Mouse (Mus musculus) embryo, embryonic 10.5 days (tissue): ENCODE results near the gene Gpat3.

Experiments
- DNase-seq: peaks from one replicate; pipeline ENCODE4 v3.0.0-alpha.2; 2015; ENCODE audit warnings: low spot score

Gpat3 gene

DNA sequence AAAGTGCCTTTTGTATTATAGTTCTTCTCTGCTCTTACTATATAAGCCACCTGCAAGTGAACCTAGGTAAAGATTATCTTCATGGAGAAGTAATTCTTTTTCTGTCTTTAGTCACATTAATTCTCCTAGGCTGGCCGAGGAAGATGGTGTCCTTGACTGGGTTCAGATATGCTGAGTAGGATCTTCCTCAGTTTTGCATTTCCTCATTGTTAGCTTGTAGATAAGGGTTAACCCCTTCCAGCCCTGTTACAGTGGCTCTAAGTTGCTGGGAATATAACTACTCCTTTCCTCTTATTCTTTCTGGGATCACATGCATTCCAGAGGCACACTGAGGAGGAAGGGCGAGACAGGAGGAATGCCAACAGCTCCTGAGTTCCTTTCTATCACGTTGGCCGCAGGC is 15.6 kb downstream of the Gpat3 start:
- no peak for DNase-seq

DNA sequence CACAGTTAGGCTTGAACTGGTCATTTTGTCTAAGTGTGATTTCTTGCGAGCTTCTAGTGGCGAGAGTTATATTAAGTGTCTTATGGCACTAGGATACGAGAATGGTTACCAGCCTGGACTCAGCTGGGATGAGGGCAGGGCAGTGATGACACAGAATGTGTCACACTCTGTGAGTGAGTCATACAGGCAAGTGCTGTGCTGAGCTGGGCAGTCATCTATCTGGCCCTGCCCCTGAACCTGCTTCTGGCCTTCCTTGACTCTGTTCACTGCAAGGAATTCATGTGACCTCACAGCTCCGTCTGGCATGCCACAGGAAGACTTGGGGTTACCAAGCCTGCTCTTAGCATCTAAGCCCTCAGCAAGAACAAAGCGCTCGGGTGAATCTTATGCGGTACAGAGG is 16.3 kb downstream of the Gpat3 start:
- no peak for DNase-seq

DNA sequence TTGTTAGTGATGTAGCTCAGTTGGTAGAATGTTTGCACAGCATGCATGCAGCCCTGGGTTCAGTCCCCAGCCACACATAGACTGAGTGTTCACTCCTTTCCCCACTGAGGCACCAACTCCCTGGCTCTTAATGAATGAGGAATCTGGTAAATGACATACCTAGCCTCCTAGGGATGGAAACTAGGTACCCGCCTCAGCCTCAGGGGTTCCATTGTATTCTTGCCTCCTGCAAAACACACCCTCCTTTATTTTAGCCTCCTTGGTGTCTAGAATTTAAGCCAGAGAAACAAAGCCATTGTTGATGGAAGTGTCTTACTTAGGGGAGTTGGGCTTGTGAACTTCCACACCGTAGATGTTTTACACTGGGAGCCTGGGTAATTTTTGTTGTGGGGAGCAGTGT is 17.6 kb downstream of the Gpat3 start:
- no peak for DNase-seq

DNA sequence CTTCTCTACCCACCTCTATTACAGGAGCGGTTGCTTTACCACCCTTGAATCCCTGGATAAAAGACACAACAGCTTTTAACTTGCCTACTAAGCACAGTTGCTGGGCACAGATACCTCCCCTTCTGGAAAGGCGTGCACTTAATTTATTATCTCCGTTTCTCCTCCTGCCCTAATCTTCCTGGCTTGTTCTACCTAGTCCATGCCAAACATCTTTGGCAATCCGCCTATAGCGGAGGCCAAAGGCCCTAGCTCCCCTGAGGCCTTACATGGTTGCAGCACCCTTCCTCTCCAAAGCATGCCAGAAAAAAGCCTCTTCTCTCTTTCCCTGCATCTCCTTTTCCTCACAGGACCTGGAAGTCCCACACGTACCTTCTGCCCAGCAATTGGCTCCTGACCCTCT is 18.9 kb downstream of the Gpat3 start:
- no peak for DNase-seq

DNA sequence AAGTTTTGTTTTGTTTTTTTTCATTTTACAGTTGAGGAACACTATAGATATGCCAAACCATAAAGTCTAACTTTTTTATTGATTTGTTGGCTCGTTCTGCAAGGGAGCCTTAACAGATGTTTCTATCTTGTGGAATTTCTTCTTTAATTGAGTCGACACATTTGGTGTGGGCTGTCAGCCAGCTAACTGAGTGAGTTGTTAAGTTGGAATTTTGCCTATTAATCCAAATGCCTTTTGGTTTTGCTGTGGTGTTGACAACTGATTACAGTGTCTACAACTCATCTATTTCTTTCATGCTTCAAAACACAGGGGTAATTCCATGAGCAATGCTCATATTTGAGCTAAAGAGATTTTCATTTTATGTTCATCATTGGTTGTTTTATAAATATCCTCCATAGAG is 20.7 kb downstream of the Gpat3 start:
- no peak for DNase-seq

DNA sequence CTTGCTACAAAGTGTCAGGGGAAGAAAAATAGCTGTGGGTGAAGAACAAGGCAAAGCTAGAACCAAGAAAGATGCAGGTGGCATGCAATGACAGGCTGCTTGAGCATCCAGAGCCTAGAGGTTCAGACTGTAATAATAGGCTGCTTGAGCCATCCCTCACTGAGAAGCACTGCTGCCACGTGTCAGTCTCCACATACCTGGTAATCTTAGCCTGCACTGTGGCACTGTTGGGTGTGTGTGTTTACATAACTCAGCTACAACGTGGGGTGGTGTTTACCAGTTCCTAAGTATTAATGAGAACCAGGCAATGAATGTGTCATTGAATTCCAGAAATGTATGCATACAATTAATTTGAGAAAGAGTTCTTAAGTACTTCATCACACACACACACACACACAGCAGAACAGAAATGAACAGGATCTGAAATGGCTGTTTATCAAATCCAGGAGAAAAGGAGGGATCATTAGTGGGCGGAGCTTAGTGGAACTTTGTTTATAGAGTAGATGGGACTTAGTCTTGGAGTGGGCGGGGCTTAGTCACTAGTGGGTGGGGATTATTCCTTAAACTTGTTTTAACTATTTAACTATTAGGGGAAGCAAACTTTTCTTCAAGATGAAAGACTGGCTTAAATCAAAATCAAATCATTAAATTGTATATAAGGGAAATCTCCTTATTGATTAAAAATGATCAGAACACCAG is 23.8 kb downstream of the Gpat3 start:
- no peak for DNase-seq

DNA sequence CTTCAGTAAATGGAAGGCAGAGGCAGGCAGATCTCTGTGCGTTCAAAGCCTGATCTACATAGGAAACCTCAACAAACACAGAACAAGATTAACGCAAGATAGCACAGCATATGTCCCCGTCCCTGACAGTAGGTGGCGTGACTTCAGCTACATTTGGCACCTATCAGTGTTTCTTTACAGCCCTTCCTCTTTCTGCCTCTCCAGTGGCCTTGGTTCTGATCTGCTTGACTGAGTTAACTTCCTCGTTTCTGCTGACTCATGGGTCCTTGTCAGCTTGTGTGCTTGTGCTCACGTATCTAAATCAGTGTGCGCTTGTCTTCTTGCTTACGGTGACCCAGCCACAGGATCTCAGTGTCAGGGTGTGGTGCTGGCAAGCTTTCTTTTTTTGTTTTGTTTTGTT is 26.5 kb downstream of the Gpat3 start:
- no peak for DNase-seq

DNA sequence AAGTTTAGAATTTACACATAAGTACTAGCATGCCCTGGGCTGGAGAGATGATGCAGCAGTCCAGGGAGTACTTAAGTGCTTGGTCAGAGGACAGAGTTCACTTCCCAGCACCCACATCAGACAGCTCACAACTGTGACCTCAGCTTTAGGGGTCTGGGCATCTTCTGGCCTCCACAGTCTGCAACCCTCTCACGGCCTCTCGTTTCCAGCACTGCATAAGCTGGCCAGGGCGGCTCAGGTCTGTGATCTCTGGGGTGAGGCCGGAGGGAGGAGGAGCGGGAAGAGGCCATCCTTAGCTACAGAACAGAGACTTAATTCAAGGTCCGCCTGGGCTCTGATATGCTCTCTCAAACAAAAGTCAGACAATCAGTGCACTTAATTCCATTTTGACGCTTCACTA is 29.2 kb downstream of the Gpat3 start:
- no peak for DNase-seq

DNA sequence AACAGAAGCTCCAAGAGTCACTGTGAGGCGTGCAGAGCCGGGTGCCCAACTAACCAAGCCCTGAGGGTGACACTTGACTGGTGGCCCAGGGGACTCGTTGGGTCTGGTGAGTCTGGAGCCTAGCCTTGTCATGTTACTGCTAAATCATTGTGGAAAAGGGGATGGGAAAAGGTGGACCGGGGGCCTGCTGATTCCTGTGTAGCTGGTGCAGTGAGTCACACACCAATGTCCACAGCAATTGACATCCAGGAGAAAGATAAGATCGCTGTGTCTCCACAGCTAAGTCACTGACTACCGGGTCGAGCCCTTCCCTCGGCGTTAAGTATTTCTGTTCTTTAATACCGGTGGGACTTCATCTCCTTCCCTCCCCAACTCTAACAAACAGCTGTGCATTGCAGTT is 29.7 kb downstream of the Gpat3 start:
- DNase-seq, result no peak

DNA sequence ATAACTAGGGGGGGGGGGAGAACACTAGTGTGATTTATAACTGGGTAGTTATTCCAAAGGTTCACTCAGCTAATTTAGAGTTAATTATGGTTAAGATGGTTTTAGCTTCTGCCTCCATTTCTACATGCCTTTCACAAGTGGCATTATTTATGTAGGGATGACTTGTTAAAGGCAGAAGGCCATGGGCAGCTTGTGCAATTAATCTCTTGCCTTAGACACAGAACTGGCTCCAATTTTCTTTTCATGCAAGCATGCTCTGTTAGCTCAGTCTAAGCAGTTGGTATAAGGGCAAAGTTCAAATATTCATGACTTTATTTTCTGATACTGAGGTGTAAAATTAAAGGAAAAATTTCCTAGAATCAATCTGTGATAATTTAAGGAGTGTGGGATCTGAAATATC is 31.5 kb downstream of the Gpat3 start:
- no peak for DNase-seq

DNA sequence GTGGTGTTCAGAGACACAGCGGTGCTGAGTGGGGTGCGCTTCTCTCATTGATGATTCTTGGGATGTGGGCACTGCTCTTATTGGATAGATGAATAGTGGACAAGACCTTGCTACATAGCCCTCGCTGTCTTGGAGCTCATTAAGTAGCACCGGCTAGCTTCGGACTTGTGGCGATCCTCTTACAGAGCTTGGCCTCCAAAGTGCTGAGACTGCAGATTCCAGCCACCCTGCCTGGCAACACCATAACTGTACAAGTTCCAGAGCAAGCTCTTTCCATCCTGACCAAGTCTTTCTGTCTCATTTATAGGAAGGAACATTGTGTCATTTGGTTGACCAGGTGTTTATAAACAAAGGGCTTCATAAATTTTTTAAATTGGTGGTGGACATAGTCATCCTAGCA is 39.7 kb downstream of the Gpat3 start:
- no peak for DNase-seq

DNA sequence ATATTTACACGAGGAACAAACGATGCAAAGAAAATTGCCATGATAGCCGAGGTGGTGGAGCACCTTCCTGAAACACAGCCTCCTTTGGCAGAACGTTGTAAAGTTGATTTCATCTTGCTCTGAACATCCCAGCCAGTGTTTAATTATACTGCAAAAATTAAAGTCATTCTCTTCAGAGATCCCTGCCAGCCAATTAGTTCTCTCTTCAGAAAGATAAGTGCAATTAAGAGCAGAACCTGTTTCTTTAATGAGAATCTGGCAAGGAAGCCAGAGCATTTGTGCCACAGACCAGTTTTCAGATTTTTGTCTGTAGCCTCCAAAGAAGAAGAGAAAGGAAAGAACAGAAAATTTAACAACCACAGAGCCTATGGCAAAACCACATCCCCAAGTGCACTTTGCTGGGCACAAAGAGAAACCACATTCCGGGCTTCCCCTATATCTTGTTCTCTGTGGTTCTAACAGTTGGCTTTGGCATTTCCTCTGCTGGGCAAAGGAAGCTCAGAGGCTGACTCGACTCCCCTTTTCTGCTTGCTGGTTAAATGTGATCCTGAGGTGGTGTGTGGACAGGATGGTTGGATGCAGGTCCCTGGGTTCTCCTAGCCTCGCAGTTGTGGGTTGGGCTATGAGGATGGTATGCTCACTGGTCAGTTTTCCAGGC is 40.9 kb downstream of the Gpat3 start:
- DNase-seq, result no peak

DNA sequence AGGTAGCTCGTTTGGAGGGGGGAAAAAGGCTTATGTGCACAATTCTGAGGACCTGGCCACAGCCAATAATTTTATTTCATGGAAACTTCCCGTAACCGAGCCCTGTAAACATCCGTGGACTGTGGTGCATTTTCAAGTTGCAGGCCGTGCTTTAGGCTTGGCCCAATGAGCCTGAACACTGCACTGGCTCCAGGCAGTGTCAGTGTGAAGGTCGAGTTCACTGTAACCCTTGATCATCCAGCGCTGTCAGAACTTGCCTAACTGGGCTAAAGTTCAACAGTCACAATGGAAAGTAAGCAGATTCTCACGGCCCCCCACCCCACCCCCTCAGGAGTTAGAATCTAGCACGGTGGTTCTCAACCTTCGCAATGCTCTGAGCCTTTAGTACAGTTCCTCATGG is 50.7 kb downstream of the Gpat3 start:
- DNase-seq, result no peak

DNA sequence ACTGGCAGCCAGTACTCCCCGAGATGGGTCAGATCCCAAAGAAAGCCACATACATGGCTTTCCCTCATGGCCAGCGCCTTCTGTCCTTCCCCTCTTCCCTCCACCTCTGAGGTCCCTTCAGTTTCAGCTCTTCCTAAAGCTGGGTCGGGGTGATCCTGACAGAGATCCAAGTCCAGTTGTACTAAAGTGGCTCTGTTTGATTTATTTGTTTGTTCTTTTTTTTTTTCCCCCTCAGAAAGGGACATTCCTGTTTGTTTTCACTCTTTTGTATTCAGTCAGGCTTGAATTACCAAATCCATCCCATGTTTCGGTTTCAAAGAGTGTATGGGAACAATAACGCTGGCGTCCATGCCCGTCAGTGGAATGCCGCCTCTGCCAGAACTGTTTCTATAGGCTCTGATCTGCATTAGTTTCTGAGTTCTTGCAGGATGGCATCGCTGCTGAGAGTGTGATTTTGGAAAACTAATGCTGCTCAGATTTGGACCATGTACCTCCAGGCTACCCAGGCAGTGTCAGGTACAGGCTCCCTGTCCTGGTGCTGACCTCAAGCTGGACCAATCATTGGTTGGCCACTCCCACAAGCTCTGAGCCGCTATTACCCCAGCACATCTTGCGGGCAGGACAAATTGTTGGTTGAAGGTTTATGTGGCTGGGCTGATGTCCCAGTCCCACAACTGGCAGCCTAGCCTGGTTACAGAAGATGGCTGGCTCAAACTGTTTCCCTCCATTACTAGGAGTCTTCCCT is 54.4 kb downstream of the Gpat3 start:
- DNase-seq, result no peak

DNA sequence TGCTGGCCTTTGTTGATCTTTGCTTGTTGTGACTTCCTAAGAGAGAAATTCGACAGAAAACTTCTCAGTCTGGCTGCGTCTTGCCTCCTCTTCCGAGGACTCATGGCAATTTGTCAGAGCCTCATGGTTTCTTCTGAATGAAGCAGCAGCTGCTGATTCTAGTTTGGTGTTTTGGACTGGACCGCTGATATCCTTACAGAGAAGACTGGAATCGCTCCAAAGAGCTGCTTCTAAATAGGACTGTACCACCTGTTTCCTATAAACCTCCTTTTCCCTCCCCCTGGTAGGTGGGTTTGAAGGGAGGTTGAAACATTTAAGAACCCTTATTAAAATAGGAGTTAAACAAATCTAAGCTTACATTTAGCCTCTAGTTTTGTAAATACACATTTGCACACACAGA is 55.5 kb downstream of the Gpat3 start:
- DNase-seq, result no peak

DNA sequence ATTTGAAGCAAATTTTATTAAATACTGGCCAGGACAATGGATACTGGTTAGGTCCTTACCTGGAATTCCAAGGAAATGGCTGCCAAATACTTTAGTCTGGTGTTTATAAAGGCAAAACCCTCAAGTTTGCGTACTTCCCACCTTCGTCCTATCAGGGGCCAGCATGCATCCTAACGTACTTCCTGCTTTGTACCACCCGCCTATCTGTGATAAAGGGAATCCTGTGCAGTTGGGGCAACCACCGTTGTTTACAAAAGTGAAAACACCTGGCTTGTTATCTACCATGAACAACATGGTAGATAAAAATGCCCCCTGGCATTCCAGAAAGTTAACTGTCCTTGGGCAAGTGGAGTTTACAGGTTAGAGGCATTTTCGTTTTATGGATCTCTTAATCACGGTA is 63.0 kb downstream of the Gpat3 start:
- no peak for DNase-seq

DNA sequence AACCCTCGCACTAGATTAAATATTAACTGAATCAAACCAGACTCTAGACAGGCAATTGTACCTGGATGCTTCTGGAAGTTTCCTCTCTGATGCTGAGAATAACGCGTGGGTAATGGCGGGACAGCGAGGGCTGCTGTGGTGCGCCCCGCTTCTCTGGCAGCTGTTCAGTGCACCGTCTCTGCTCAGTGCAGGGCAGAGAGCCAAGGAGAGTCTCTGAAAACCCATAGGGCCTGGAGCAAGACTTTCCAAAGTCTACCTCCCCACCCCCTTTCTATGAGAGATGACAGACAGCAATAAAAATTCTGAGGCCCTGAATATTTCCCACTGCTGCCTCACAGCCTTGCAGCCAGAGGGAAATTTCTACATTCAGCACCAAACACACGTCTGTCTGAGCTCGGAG is 63.4 kb downstream of the Gpat3 start:
- no peak for DNase-seq

DNA sequence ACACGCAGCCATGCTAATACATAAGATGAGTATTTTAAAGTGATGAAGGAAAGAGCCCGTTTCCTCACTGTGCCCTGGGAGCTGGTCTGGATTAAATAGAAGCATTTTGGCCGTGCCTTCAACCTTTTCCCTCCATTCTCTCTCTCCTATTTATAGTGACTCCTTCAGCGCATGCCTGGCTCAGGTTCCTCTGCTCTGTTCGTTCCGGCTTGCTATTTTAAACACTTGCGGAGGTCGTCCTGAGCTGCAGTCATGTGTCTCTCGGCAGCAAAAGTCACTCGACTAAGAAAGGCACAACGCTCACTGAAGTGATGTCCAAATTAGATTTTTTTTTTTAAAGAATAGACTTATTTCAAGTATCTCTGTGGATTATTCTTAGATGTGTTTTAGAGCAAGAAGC is 64.2 kb downstream of the Gpat3 start:
- no peak for DNase-seq

DNA sequence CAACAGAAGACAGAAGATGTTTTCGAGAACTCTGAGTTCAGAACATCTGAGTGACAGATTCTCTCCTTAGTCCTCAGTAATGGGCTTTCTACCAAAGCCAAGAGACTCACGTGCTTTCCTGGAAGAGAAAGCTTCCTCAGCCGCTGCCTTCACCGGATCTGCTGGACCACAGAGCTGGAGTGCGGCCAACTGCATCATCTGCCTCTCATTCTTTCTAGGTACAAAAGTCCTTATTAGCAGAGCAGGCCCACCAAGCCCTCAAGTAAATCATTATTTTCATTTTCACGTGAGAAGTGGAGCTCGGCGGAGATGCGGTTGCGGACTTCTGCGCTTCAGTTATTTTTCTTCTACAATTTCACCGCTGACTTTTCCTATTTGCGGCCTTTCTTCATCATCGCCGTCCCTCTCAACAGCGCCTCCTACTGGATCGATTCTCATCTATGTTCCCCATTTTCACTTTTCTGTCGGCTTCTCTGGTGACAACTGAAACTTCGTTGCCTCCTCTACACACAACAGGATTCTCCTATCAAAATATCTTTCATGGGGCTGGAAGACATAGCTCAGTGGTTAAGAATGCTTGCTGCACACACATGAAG is 66.1 kb downstream of the Gpat3 start:
- DNase-seq, result peak; percentile 19

DNA sequence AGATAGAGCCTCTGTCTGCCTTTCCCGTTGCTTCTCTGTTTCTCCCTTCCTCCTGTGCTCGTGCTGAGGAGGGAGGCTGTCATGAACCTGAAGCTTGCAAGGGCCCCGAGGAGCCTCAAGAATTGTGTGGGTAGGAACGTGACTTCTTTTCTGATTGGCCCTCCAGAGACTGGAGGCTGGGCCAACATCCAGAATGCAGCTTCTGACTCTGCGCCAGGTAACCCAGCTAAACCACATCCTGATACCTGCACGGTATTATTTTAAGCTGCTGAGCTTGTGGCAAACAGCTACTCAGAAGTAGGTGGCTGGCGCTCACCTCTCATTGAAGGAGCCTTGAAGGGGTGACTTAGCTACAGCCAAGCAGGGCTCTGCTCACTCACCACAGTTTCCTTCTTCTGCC is 66.9 kb downstream of the Gpat3 start:
- no peak for DNase-seq

DNA sequence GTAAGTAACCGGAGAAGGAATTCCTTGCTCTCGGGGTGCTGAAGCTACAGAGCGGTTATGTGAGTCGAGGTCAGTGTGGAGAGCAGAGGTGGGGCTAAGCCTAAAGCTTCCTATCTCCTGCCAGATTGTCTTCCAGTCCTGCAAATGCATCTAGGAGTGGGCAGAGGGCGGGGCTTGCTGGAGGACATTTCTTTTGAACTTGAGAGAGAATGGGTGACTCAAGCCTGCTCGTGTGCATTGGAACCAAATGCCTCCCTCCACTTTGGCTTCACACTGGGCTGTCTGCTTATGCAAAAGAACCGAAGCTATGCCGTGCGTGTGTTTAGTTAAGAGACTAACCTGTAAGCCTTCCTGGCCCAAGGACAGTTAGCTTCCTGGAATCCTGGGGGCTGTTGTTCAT is 67.8 kb downstream of the Gpat3 start:
- no peak for DNase-seq

DNA sequence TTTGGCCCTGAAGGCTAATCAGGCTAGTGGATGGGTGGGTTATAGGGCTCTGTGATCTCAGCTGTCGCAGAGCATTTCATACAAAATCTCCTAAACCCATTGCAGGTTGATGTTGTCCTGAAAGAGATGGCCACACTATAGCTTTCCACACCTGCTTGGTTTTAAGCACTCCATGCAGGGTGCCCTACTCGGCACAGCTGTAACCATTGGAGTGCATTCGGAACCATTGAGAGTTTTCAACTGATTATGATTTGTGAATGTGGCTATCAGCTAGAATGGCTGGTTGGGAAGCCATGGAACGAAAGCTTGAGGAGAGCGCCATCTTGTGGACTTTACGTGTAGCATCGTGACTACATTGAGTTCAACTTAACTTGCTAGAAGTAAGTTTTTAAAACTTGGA is 69.5 kb downstream of the Gpat3 start:
- peak; percentile 89 for DNase-seq

DNA sequence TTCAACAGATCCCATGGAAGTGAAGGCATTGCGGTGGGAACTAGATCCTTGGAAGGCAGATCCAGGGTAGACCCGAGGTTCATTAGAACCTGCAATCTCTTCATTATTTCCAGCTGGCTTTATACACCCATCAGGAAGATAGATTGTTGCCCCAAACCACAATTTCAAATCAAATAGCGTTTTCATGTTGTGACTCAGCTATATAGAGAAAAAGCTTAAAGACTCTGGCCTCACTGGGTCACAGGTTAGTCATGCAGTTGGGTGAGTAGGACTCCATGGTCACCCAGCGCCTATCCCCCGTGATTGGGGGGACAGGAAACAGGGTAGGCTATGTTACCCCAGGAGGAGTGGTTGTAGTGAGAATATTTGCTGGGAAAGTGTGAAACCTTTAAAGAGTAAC is 69.9 kb downstream of the Gpat3 start:
- DNase-seq, result no peak
